Mouse (Mus musculus): ENCODE measurements around the gene Gm16442. TPM values are rescaled to one million over a fixed set of nuclear protein-coding genes. Genes with fewer than 3 reads are reported as not detected.
"Not testable (repeated sequence)": the region's sequence is repeated elsewhere in the genome, so short reads cannot be mapped to it uniquely, and the experiment has no call there.

The Gm16442 gene
- not detected for total RNA-seq (2021)
- long read RNA-seq, experiment 1: 0 reads
- long read RNA-seq, experiment 2: 0 reads

- DNase-seq: not testable (repeated sequence)
Observed at GRCm38 (mm10) chr7:20122479-20122878, at the start of gene Gm16442. Gene Gm16442 (minus strand): TSS chr7:20122579.

DNA sequence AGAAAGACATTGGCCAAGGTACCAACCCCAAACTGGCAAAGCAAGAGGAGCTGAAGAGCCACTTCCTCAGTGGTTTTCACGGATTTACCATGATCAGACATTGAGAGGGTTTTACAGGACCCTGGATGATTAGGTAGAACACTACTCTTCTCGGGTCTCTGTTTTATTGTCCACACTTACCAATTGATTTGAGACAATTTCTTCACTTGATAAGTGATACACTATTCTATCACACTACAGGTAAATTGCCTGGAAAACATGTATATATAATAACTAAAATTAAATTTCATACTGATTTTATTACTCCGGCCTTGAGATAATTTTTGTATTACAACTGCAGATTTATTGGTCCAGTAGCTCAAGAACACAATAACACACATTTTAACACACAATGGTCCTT lies 45.9 kb upstream of the Gm16442 start, which contains the start of gene Vmn1r94:
Gene Vmn1r94, minus strand, starts transcription at position 101 of the 400 bp plus-strand sequence.
- DNase-seq: not testable (repeated sequence)

DNA sequence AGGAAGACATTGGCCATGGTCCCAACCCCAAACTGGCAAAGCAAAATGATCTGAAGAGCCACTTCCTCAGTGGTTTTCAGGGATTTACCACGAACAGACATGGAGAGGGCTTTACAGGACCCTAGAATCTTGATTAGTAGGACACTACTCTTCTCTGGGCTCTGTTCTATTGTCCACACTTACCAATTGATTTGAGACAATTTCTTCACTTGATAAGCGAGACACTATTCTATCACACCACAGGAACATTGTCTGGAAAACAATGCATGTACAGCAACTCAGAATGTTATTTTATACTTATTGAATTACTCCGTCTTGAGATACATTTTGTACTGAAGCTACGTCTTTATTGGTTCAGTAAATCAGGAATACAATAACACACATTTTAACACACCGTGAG lies 16.6 kb upstream of the Gm16442 start, which contains the start of gene Vmn1r93:
Gene Vmn1r93, minus strand, starts transcription at position 101 of the 400 bp plus-strand sequence.
- DNase-seq: not testable (repeated sequence)

GRCm38 (mm10) chr7:20099380-20099779 lies 23.0 kb downstream of the Gm16442 start, which contains the start of gene Vmn1r91:
Gene Vmn1r91 (plus strand): TSS chr7:20099680.
- DNase-seq: not testable (repeated sequence)

DNA sequence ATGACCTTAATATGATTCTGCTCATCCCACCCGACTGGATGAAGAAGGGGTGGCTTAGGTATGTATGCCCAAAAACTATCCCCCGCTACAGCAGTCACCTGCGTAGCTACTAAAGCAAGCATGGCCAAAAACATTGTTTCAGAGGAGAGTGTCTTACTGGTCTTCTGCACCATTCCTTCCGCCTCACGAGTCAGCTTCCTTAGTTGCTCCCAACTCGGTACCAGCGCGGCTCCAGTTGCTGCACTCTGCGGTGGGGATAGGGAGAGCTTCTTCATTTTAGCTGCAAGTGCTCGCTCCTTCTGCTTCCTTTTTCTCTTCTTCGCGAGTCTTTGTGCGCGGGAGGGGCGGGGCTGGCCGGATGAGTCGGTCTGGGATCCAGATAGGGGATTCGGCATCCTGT lies 44.3 kb downstream of the Gm16442 start:
- DNase-seq: not testable (repeated sequence)

Other genes with a start within 250 kb of the Gm16442 start
- gene Ceacam19, start 234.6 kb downstream of the Gm16442 start, total RNA-seq (2021): not detected
- gene Pvr, start 201.4 kb downstream of the Gm16442 start, total RNA-seq (2021): 10 to 100 TPM; 18.5 to 19.5 TPM
- 1 to 10 TPM; 1.1 to 2.2 TPM for gene Igsf23, start 171.8 kb downstream of the Gm16442 start, total RNA-seq (2021)
- not detected for gene Ceacam20, start 157.2 kb downstream of the Gm16442 start, total RNA-seq (2021)
- gene Nlrp9b, start 131.1 kb downstream of the Gm16442 start, total RNA-seq (2021): not detected
- not detected for gene Vmn1r91, start 22.9 kb downstream of the Gm16442 start, total RNA-seq (2021)
- gene Vmn1r93, start 16.5 kb upstream of the Gm16442 start, total RNA-seq (2021): not detected
- gene Vmn1r94, start 45.8 kb upstream of the Gm16442 start, total RNA-seq (2021): not detected
- not detected for gene Vmn1r95, start 71.1 kb upstream of the Gm16442 start, total RNA-seq (2021)
- gene Gm6164, start 83.0 kb upstream of the Gm16442 start, total RNA-seq (2021): not detected
- gene Gm4498, start 111.2 kb upstream of the Gm16442 start, total RNA-seq (2021): not detected
- gene Gm5890, start 140.3 kb upstream of the Gm16442 start, total RNA-seq (2021): not detected
- not detected for gene Gm4133, start 211.5 kb upstream of the Gm16442 start, total RNA-seq (2021)

All from heart, adult 18-20 months (tissue).